Mouse (Mus musculus) testis, adult 2 months (tissue): ENCODE measurements around the gene Ttc38. TPM values are rescaled to one million over a fixed set of nuclear protein-coding genes. Genes with fewer than 3 reads are reported as not detected.

Source experiments
- H3K27ac ChIP-seq: fragments of 200-500 bp; 2 replicates; pipeline ENCODE4 v1.5.1; 2012; ENCODE audit warnings: low read depth, low read length; ENCODE audit not compliant: control insufficient read depth, insufficient read depth
- H3K27me3 ChIP-seq: fragments of 200-500 bp; 2 replicates; pipeline ENCODE4 v1.6.1; 2012; ENCODE audit warnings: mild to moderate bottlenecking, low read length, moderate library complexity; ENCODE audit not compliant: control insufficient read depth, insufficient read depth
- H3K36me3 ChIP-seq: fragments of 200-500 bp; 2 replicates; pipeline ENCODE4 v1.6.1; 2012; ENCODE audit warnings: mild to moderate bottlenecking, low read length; ENCODE audit not compliant: control insufficient read depth, insufficient read depth
- H3K4me1 ChIP-seq: fragments of 200-500 bp; 2 replicates; pipeline ENCODE4 v1.6.1; 2012; ENCODE audit warnings: low read length; ENCODE audit not compliant: control insufficient read depth, insufficient read depth
- H3K4me3 ChIP-seq: fragments of 200-500 bp; 2 replicates; pipeline ENCODE4 v1.5.1; 2012; ENCODE audit warnings: low read depth, mild to moderate bottlenecking, low read length, moderate library complexity, mixed read lengths; ENCODE audit not compliant: control insufficient read depth
- CTCF ChIP-seq: fragments of 200-500 bp; IDR thresholded peaks from 2 replicates; pipeline ENCODE4 v1.5.1; 2012; ENCODE audit warnings: low read depth, mild to moderate bottlenecking, inconsistent platforms, low read length, moderate library complexity; ENCODE audit not compliant: control insufficient read depth, insufficient read depth, insufficient replicate concordance
- POLR2A ChIP-seq: fragments of 200-500 bp; IDR thresholded peaks from 2 replicates; pipeline ENCODE4 v1.6.1; 2012; ENCODE audit warnings: low read depth, mild to moderate bottlenecking, inconsistent platforms, low read length, moderate library complexity; ENCODE audit not compliant: control insufficient read depth
- polyA plus RNA-seq: library from polyadenylated mRNA; depleted of rRNA; stranded (reverse); fragments of >200 nt; gene quantifications from 2 replicates; pipeline ENCODE4 v1.2.3, GENCODE M21; 2012

The Ttc38 gene
- polyA plus RNA-seq, 1 experiment = 1.9 TPM

- no peaks in the 10 kb centered on the region for H3K27me3 ChIP-seq
- H3K4me3 ChIP-seq = no peak overlapping the region
- H3K4me1 ChIP-seq = no peaks in the 10 kb centered on the region
- H3K36me3 ChIP-seq = no peaks in the 10 kb centered on the region
- H3K27ac ChIP-seq = no peak overlapping the region
- TF ChIP-seq POLR2A (no peak), CTCF (no peak)
Observed at GRCm38 (mm10) chr15:85791449-85791848, 40.7 kb upstream of the Ttc38 start.

- no peaks in the 10 kb centered on the region for H3K36me3 ChIP-seq
- H3K27ac ChIP-seq = no peak overlapping the region
- TF ChIP-seq CTCF (no peak), POLR2A (no peak)
- no peaks in the 10 kb centered on the region for H3K4me1 ChIP-seq
- H3K4me3 ChIP-seq = no peak overlapping the region
- H3K27me3 ChIP-seq = no peaks in the 10 kb centered on the region
Observed at GRCm38 (mm10) chr15:85792819-85793218, 39.3 kb upstream of the Ttc38 start.

GRCm38 (mm10) chr15:85795516-85795915 is 36.6 kb upstream of the Ttc38 start:
- Histone ChIP-seq H3K4me1 (peaks cover under 1% of the 10 kb centered on the region; the same call in 1 of the 2 replicates), H3K27ac (no peak overlapping the region), H3K4me3 (no peak overlapping the region), H3K27me3 (no peaks in the 10 kb centered on the region), H3K36me3 (no peaks in the 10 kb centered on the region)
- no peak for TF ChIP-seq POLR2A
- TF ChIP-seq CTCF = no peak

GRCm38 (mm10) chr15:85798676-85799075 is 33.4 kb upstream of the Ttc38 start:
- Histone ChIP-seq H3K27me3 (no peaks in the 10 kb centered on the region), H3K36me3 (no peaks in the 10 kb centered on the region), H3K27ac (no peak overlapping the region), H3K4me1 (peaks cover 6% of the 10 kb centered on the region; the same call in 1 of the 2 replicates), H3K4me3 (no peak overlapping the region)
- TF ChIP-seq CTCF = no peak
- TF ChIP-seq POLR2A = no peak

GRCm38 (mm10) chr15:85802931-85803330 is 29.2 kb upstream of the Ttc38 start:
- Histone ChIP-seq H3K4me3 (no peak overlapping the region), H3K27me3 (no peaks in the 10 kb centered on the region), H3K4me1 (peaks cover 6% of the 10 kb centered on the region; the same call in 1 of the 2 replicates), H3K27ac (no peak overlapping the region), H3K36me3 (no peaks in the 10 kb centered on the region)
- TF ChIP-seq POLR2A (no peak), CTCF (no peak)

- TF ChIP-seq POLR2A = no peak
- no peak for TF ChIP-seq CTCF
- Histone ChIP-seq H3K27ac (no peak overlapping the region), H3K27me3 (no peaks in the 10 kb centered on the region), H3K4me1 (peaks cover 10% of the 10 kb centered on the region), H3K36me3 (no peaks in the 10 kb centered on the region; the same call in 1 of the 2 replicates), H3K4me3 (no peak overlapping the region)
Observed at GRCm38 (mm10) chr15:85806886-85807285, 25.2 kb upstream of the Ttc38 start.

GRCm38 (mm10) chr15:85807404-85807803 is 24.7 kb upstream of the Ttc38 start:
- no peak overlapping the region for H3K27ac ChIP-seq
- no peaks in the 10 kb centered on the region for H3K27me3 ChIP-seq
- H3K36me3 ChIP-seq = no peaks in the 10 kb centered on the region; the same call in 1 of the 2 replicates
- H3K4me1 ChIP-seq = peaks cover 10% of the 10 kb centered on the region
- TF ChIP-seq CTCF (no peak), POLR2A (no peak)
- H3K4me3 ChIP-seq = no peak overlapping the region

GRCm38 (mm10) chr15:85808031-85808430 is 24.1 kb upstream of the Ttc38 start:
- no peak overlapping the region for H3K4me3 ChIP-seq
- no peaks in the 10 kb centered on the region; the same call in 1 of the 2 replicates for H3K36me3 ChIP-seq
- TF ChIP-seq CTCF (no peak), POLR2A (no peak)
- H3K4me1 ChIP-seq = peaks cover 10% of the 10 kb centered on the region
- no peaks in the 10 kb centered on the region for H3K27me3 ChIP-seq
- no peak overlapping the region for H3K27ac ChIP-seq
